Mouse (Mus musculus): ENCODE results near the gene Serpinb1c. TPM values are rescaled to one million over a fixed set of nuclear protein-coding genes. Genes with fewer than 3 reads are reported as not detected.
A peak's percentile ranks its signal among the peaks of the same experiment; 100 is the strongest.

Serpinb1c gene
- polyA plus RNA-seq, 1 experiment from 2014 or later: not detected

DNA sequence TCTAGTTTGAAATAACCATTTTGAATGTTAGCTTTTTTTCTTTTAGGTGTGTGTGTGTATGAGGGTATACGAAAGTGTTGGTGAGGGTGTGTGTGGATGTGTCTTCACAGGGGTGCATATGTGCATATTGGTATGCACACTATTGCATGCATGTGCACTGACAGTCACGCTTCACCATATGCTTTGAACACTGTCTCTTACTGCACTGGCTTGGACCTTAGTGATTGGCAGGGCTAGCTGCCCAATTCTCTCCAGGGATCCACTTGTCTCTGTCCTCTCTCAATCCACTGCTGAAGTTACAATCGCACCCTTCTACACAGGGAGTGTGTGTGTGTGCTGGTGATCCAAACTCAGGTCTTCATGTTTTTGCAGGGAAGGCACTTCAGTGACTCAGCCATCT lies 56.7 kb downstream of the Serpinb1c start:
- Histone ChIP-seq H3K9me3 (ENCODE audit: control insufficient read depth, low read length) (no peaks in the 10 kb centered on the region), H3K4me2 (ENCODE audit: low read depth, low read length) (no peak overlapping the region), H3K4me1 (ENCODE audit: control insufficient read depth, insufficient read depth, low read length) (no peaks in the 10 kb centered on the region), H3K27me3 (replicated peaks; ENCODE audit: control insufficient read depth, insufficient read depth, low read length) (no peaks in the 10 kb centered on the region), H3K36me3 (ENCODE audit: control insufficient read depth, insufficient read depth, low read length) (no peaks in the 10 kb centered on the region), H3K27ac (replicated peaks; ENCODE audit: low read depth, low read length) (no peak overlapping the region), H3K4me3 (ENCODE audit: low read depth, low read length) (no peak overlapping the region), H3K9ac (ENCODE audit: low read depth, low read length) (no peak overlapping the region)
- WGBS: 86% methylated on average over 3 of the region's 3 CpGs
- ATAC-seq (ENCODE audit: low read depth) (no peak), DNase-seq (ENCODE audit: low spot score) (no peak)

DNA sequence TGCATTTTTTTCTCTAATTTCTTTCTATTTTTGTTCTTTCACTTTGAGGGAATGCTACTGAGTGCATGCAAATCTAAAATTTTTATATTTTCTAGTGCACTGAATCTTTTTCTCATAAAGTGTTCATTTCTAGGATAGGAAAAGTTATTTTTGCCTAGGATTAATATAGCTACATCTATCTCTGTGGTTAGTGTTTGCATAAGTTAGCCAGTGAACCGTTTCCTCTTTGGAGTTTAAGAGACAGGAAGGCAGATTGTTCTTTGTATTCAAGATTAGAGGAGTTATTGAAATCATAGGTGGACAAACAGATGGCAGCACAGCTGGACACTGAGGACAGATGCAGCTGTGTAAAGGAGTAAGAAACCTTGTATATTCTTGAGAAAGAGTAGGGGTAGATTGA lies 58.7 kb downstream of the Serpinb1c start:
- Histone ChIP-seq H3K9me3 (ENCODE audit: control insufficient read depth, low read length) (no peaks in the 10 kb centered on the region), H3K4me2 (ENCODE audit: low read depth, low read length) (no peak overlapping the region), H3K27ac (replicated peaks; ENCODE audit: low read depth, low read length) (no peak overlapping the region), H3K4me3 (ENCODE audit: low read depth, low read length) (no peak overlapping the region), H3K36me3 (ENCODE audit: control insufficient read depth, insufficient read depth, low read length) (no peaks in the 10 kb centered on the region), H3K4me1 (ENCODE audit: control insufficient read depth, insufficient read depth, low read length) (no peaks in the 10 kb centered on the region), H3K27me3 (replicated peaks; ENCODE audit: control insufficient read depth, insufficient read depth, low read length) (no peaks in the 10 kb centered on the region), H3K9ac (ENCODE audit: low read depth, low read length) (no peak overlapping the region)
- DNase-seq (ENCODE audit: low spot score): no peak
- WGBS: 46% methylated on average over 1 of the region's 1 CpGs
- no peak for ATAC-seq (ENCODE audit: low read depth)

DNA sequence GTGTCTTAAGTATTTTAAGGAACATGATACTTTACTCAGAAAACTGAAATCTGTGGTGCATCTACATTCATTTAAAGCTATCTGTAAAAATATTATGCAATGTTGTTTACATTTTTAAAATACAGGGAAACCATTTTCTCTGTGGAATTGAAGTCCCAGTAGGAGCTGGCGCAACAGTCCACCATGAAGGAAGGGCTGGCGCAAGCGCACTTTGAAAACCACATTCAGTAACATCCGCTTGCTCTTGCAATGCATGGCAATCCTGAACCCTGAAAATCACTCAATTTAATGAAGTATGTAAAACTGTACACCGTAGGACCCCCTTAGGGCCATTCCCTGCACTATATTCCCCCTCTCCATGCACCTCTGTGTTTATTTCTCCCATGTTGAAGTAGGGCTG lies 63.5 kb downstream of the Serpinb1c start:
- Histone ChIP-seq H3K4me2 (ENCODE audit: low read depth, low read length) (no peak overlapping the region), H3K36me3 (ENCODE audit: control insufficient read depth, insufficient read depth, low read length) (no peaks in the 10 kb centered on the region), H3K9ac (ENCODE audit: low read depth, low read length) (no peak overlapping the region), H3K27me3 (replicated peaks; ENCODE audit: control insufficient read depth, insufficient read depth, low read length) (no peaks in the 10 kb centered on the region), H3K4me1 (ENCODE audit: control insufficient read depth, insufficient read depth, low read length) (no peaks in the 10 kb centered on the region), H3K27ac (replicated peaks; ENCODE audit: low read depth, low read length) (no peak overlapping the region), H3K9me3 (ENCODE audit: control insufficient read depth, low read length) (no peaks in the 10 kb centered on the region), H3K4me3 (ENCODE audit: low read depth, low read length) (no peak overlapping the region)
- 92% methylated on average over 5 of the region's 5 CpGs for WGBS
- ATAC-seq (ENCODE audit: low read depth) (no peak), DNase-seq (ENCODE audit: low spot score) (no peak)

DNA sequence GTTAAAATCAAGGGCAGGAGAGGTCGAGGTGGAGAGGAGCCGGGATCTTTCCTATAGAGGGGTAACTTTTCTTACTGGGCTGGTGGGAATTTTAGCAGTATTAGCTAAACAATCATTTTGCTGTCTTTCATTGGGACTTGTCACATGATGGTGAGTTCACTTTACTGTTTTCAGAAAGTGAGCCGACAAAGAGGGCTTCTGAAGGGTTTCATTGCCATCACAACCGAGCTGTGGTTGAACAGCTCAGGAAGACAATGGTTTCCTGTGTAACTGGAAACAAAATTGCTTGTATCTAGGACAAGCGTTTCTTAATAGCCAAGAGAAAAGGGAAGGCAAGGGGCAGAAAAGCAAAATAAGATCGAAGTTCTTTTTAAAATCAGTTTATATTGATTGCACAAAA lies 64.8 kb downstream of the Serpinb1c start:
- 50% methylated on average over 6 of the region's 6 CpGs for WGBS
- no peaks in the 10 kb centered on the region for H3K27me3 ChIP-seq (replicated peaks; ENCODE audit: control insufficient read depth, insufficient read depth, low read length)
- H3K4me2 ChIP-seq (ENCODE audit: low read depth, low read length): no peak overlapping the region
- no peaks in the 10 kb centered on the region for H3K9me3 ChIP-seq (ENCODE audit: control insufficient read depth, low read length)
- ATAC-seq (ENCODE audit: low read depth) (no peak), DNase-seq (ENCODE audit: low spot score) (no peak)
- H3K4me1 ChIP-seq (ENCODE audit: control insufficient read depth, insufficient read depth, low read length): no peaks in the 10 kb centered on the region
- H3K4me3 ChIP-seq (ENCODE audit: low read depth, low read length): no peak overlapping the region
- no peaks in the 10 kb centered on the region for H3K36me3 ChIP-seq (ENCODE audit: control insufficient read depth, insufficient read depth, low read length)
- H3K27ac ChIP-seq (replicated peaks; ENCODE audit: low read depth, low read length): no peak overlapping the region
- H3K9ac ChIP-seq (ENCODE audit: low read depth, low read length): no peak overlapping the region

DNA sequence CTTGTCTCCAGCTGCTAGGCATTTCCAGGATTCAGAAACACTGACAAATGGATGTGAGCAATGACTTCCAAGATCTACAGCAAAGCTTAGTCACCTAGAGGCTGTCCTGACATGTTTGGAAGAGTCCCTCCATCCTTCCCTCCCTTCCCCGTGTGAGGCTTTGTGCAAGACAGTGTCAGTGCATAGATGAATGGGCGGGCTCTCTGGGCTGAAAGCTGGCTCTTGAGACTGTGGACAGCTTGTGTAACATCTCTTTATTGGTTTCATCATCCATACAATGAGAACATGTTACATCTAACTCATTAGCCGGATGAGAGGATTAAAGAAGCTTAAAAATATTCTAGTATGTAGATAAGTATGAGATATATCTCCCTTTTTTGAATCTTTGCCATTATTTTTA lies 65.2 kb downstream of the Serpinb1c start:
- Histone ChIP-seq H3K36me3 (ENCODE audit: control insufficient read depth, insufficient read depth, low read length) (no peaks in the 10 kb centered on the region), H3K9me3 (ENCODE audit: control insufficient read depth, low read length) (no peaks in the 10 kb centered on the region), H3K9ac (ENCODE audit: low read depth, low read length) (no peak overlapping the region), H3K4me3 (ENCODE audit: low read depth, low read length) (no peak overlapping the region), H3K27me3 (replicated peaks; ENCODE audit: control insufficient read depth, insufficient read depth, low read length) (no peaks in the 10 kb centered on the region), H3K4me2 (ENCODE audit: low read depth, low read length) (no peak overlapping the region), H3K4me1 (ENCODE audit: control insufficient read depth, insufficient read depth, low read length) (no peaks in the 10 kb centered on the region), H3K27ac (replicated peaks; ENCODE audit: low read depth, low read length) (no peak overlapping the region)
- DNase-seq (ENCODE audit: low spot score): no peak
- ATAC-seq (ENCODE audit: low read depth): no peak
- 72% methylated on average over 3 of the region's 3 CpGs for WGBS

DNA sequence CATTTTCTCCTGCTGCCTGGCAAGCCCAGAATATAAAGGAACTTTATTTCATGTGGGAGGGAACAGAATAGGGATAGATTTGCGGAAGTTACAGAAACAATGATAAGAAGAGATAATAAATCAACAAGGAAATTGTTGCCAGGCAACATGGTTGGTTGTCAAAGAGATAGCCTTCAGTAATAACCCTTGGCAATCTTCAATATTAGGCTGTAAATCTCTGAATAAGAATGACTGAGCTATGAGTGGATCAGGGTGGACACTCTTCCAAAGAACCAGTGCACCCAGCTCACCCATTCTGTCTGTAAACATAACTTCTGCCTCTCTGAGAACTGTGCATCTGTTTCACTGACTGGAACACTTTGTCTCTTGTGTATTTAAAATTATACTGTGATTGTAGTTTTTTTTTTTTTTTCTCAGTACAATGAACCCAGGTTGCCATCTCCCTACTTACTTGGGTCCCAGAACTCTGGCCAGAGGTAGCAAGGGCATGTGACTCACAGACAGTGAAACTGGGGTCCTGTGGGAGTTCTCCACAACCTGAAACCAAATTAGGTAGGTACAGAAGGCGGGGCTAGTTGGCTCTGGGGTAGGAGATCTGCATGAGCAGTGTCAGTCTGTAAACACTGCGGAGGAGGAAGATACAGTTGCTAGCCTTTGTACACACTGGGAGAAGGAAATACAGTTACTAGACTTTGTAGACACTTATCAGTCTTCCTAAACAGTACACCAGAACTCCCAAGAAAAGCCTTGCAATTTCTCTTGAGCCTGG lies 66.3 kb downstream of the Serpinb1c start:
- Histone ChIP-seq H3K9ac (ENCODE audit: low read depth, low read length) (no peak overlapping the region), H3K9me3 (ENCODE audit: control insufficient read depth, low read length) (no peaks in the 10 kb centered on the region), H3K4me3 (ENCODE audit: low read depth, low read length) (no peak overlapping the region), H3K36me3 (ENCODE audit: control insufficient read depth, insufficient read depth, low read length) (no peaks in the 10 kb centered on the region), H3K4me1 (ENCODE audit: control insufficient read depth, insufficient read depth, low read length) (no peaks in the 10 kb centered on the region), H3K27ac (replicated peaks; ENCODE audit: low read depth, low read length) (no peak overlapping the region), H3K4me2 (ENCODE audit: low read depth, low read length) (no peak overlapping the region), H3K27me3 (replicated peaks; ENCODE audit: control insufficient read depth, insufficient read depth, low read length) (no peaks in the 10 kb centered on the region)
- no peak for DNase-seq (ENCODE audit: low spot score)
- peak; percentile 37; the same call in 1 of the 2 replicates for ATAC-seq (ENCODE audit: low read depth)
- whole genome bisulfite sequencing: 72% methylated on average over 3 of the region's 3 CpGs

Other genes with a start within 250 kb of the Serpinb1c start
- gene Mylk4, start 114.3 kb downstream of the Serpinb1c start, polyA plus RNA-seq (2014; fragmentation: Nextera tagmentation; extraction: Ambion mirVana): 14.4 and 22.8 TPM in 2 replicates
- 27.8 and 27.9 TPM in 2 replicates for gene Wrnip1, start 96.2 kb downstream of the Serpinb1c start, polyA plus RNA-seq (2014; fragmentation: Nextera tagmentation; extraction: Ambion mirVana)
- not detected in 2 replicates for gene D930007J09Rik, start 95.4 kb downstream of the Serpinb1c start, polyA plus RNA-seq (2014; fragmentation: Nextera tagmentation; extraction: Ambion mirVana)
- 24.2 and 34.9 TPM in 2 replicates for gene Serpinb1a, start 47.0 kb downstream of the Serpinb1c start, polyA plus RNA-seq (2014; fragmentation: Nextera tagmentation; extraction: Ambion mirVana)
- gene Serpinb6b, start 67.0 kb upstream of the Serpinb1c start, polyA plus RNA-seq (2014; fragmentation: Nextera tagmentation; extraction: Ambion mirVana): 2.4 and 3.0 TPM in 2 replicates
- gene Serpinb9, start 105.0 kb upstream of the Serpinb1c start, polyA plus RNA-seq (2014; fragmentation: Nextera tagmentation; extraction: Ambion mirVana): 6.5 and 6.7 TPM in 2 replicates
- 0.14 and 0.17 TPM in 2 replicates for gene Serpinb9b, start 129.2 kb upstream of the Serpinb1c start, polyA plus RNA-seq (2014; fragmentation: Nextera tagmentation; extraction: Ambion mirVana)
- 1.0 and 1.5 TPM in 2 replicates for gene Serpinb1b, start 180.4 kb upstream of the Serpinb1c start, polyA plus RNA-seq (2014; fragmentation: Nextera tagmentation; extraction: Ambion mirVana)